Mouse (Mus musculus): ENCODE data around the gene Pi4ka.

- TF ChIP-seq CTCF (IDR thresholded peaks at IDR 0.05; ENCODE audit: low read depth) (no peak), EP300 (optimal IDR thresholded peaks at IDR 0.05) (no peak)
Observed at GRCm38 (mm10) chr16:17331855-17332254, 74.3 kb downstream of the Pi4ka start.

Data from stomach, postnatal 0 days (tissue).